Mouse (Mus musculus) CD8-positive naive resting alpha-beta T cell, adult 2 months (primary cell): ENCODE data around the gene Terf2ip.

Source experiments
- DNase-seq, 2 experiments: peaks; one replicate each; pipeline ENCODE4 v3.0.0; 2022; ENCODE audit warnings: low read depth in 2 of 2, low spot score in 2 of 2

Gene Terf2ip

DNA sequence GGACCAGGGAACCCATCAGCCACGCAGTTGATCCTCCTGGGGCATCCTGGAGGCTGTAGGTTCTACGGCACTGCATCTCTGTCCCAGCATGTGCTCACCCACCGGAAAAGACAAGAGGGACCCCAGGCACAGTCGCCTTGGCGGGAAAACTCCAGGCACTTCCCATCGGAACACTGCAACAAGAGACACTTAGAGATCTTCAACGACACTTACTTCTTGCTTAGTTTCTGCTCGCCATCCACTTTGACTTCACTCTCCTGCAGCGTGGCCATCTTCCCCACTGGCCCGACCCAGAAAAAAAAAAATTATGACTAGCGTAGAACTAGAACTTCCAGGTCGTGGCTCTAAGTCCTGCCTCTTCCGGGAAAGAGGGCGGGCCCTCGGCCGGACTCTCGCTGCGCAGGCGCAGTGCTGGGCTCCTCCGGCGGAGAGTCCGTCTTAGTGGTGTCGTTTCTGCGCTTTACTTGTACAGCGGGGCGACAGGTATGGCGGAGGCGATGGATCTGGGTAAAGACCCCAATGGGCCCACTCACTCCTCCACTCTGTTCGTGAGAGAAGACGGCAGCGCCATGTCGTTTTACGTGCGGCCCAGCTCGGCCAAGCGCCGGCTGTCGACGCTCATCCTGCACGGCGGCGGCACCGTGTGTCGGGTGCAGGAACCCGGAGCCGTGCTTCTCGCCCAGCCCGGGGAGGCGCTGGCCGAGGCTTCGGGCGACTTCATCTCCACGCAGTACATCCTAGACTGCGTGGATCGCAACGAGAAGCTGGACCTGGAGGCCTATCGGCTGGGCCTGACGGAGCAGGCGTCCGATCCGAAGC is at the start of gene Terf2ip, which contains the start of gene Kars:
TSS of gene Terf2ip (plus strand) at position 402 of the 819 bp plus-strand sequence.
TSS of gene Kars (minus strand) at position 327 of the 819 bp plus-strand sequence.
- DNase-seq: peak; percentile 82 to 87

DNA sequence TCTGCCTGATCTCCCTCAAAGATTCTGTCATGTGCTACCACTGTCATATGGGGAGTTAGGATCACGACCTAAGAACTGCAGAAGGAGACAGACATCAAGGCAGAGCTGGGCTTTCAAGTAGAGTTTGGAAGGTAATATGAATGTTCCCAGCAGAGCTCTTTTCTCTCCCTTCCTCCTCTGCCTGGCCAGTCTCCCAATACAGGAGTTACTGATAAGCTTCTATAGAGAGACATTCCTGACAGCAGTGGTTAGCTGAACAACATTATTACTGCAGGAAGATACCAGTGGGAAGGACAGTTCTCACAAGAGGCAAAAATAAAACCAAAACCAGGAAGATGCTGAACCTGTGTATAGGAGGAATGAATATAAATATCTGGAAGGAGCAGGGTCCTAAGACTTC is 48.6 kb upstream of the Terf2ip start:
- DNase-seq: no peak

DNA sequence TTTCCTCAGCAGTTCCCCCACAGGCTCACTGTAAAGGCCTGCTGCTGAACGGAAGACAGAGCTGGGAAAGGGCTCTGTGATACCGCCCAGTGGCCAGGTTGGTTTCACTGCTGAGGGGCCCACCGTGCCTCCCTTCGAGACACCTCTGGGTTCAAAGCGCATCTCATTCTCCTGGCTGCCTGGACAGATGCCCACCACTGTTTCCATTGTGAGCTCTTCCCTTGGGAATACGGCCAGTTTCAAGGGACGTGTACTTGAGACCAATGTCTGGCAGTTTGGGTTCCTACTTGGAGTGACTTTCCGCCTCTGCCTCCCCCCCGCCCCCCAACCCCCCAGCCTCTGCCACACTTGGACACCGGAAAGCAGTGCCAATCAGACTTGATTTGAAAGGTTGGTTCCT is 48.1 kb upstream of the Terf2ip start:
- no peak for DNase-seq

DNA sequence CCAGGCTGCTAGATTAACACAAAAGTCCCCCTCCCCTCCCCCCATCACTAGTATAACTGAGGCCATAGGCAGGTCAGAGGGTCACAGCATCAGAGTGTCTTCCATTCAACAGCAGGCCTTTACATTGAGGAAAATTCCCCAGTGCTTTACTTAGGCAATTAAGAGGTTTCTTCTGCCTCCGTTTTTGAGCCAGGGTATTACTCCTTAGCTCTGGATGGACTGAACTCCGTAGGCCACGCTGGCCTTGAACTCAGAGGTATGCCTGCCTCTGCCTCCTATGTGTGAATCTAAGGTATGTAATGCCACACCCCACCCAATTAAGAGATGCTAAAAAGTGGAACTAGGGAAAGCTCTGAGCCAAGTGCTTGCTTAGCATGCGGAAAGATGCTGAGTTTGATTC is 47.7 kb upstream of the Terf2ip start:
- DNase-seq: no peak

DNA sequence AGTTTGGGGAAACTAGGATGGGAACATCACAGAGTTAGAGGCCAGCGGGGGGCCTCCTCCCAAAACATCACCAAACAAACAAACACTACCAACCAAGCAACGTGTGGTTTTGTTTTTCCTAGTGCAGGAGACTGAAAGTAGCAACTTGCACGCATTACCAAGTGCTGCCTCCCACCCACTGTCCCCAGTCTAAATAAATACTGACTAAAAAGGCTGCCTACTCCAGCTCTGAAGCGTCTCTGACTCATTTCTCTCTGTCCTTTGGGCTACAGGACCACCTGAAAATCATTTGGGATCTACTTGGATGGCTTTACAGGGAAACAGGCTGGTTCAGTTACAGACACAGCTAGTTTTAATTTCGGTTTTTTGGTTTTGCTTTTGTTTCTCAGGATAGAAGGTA is 46.8 kb upstream of the Terf2ip start:
- DNase-seq: no peak

DNA sequence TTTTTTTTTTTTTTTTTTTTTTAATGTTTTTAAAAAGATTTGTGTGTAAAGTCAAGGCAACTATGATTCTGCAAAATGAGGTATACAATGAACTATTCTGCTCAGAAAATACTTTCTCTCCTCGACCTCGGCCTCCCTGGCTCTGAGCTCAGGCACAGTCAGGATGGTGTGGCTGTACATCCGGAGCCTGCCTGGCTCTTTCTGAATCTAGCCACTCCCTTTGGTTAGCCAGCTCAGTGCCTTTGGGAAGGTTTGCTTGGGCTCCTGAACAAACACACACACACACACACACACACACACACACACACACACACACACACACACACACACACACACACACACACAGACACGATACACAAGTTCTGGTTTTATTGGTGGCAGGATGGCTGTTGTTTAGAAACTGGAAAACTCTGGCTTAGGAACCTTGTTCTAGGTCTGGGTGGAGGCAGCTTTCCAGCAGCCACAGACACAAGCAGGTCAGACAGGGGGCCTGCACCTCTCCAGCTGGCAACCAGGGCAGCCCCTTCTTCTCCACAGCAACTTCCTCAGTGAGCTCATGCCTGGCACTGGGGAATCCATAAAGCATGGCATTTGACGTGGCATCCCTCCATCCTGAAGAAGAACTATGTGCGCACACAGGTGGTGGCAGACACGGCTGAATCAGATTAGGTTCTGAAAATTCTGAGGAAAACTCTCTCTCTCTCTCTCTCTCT is 46.2 kb upstream of the Terf2ip start:
- DNase-seq: no peak

DNA sequence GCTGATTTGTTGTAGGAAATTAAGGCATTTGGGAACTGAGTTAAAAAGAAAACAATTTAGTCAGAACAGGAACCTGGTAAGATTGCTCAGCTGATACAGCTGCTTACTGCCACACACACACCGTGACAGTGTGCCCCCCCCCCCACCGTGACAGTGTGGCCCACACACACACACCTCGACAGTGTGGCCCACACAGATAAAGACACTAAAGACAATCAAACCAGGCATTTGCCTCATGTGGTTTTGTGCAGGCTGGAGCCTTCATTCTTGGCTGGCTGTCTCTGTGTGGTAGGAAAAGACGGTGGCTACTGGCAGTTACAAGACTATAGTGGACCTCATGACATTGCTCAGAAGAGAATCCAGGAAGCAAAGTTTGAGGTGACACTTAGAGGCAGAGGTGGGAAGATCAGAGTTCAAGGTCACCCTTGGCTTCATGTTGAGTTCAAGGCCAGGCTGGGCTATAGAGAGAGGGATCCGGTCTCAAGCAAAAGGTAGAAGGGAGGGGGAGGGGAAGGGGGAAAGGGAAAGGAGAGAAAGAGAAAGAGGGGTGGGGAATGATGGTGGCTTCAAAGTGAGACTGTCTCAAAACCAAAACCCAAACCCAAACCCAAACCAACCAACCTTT is 43.8 kb upstream of the Terf2ip start:
- DNase-seq: no peak

DNA sequence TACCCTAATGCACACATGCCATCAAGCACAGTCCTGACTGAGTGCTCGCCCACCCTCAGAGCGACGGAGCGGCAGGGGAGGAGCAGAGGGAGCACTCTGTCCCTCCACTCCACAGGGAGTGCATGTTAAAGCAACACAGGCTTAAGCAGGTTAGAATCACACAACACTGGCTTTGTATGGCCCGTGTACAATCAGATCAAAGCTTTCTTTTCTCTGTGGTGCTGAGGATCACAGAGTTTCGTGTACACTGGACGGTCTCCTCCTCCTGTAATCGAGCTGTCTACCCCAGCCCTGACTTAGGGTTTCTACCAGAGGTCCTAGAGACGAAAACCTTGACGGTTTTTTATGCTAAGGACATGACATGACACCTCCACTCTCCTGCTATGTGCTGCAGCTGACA is 42.7 kb upstream of the Terf2ip start:
- DNase-seq: no peak

DNA sequence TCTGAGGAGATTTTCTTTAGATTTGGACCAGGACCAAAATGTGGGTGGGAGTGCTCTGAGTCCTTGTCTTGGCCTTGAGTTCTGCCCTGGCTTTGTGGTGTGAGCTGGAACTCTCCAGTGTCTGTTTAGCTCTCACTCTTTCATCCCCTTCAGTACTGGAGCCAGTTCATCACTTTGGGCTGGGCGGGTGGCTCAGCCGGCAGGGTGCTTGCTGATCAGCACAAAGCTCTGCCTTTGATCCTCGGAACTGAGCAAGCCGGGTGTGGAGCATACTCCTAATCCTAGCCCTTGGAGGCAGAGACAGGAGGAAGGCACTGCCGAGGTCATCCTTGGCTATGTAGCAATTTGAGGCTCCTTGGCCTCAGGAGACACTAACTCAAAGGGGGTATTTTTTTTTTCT is 42.2 kb upstream of the Terf2ip start:
- no peak for DNase-seq

DNA sequence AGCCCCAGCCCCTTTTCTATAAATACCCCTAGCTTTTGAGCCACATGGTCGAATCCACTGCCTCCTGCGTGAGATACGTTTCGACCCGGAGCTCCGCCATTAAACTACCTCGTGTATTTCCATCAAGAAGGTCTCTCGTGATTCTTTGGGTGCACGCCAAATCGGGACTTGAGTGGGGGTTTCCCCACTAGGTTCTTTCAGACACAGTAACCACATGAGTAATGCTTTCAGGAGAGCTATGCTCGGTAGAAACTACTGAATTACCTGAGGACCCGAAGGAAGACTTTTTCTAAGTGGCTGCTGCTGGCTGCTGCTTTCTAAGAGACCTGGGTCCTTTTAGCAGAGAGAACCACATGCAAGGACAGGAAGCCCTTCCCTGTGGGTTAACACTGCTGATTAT is 37.1 kb upstream of the Terf2ip start:
- no peak for DNase-seq

DNA sequence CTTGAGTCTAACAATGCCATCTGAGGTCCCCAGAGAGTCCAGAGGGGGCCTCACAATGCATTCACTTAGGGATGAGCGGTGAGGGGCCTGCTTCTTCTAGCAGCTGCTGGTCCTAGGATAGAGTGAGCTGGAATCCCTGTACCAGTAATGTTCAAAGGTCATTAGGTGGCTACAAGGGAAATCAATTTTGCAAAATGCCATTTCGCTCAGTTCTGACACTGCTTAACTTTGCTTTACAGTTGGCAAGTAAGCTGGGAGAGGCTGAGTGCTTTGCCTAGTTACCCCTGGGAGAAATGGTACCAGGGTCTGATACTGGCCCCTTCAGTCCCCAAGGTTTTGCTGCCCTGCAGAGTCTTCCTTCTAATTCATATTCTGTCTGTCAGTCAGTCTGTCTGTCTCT is 35.5 kb upstream of the Terf2ip start:
- no peak for DNase-seq

DNA sequence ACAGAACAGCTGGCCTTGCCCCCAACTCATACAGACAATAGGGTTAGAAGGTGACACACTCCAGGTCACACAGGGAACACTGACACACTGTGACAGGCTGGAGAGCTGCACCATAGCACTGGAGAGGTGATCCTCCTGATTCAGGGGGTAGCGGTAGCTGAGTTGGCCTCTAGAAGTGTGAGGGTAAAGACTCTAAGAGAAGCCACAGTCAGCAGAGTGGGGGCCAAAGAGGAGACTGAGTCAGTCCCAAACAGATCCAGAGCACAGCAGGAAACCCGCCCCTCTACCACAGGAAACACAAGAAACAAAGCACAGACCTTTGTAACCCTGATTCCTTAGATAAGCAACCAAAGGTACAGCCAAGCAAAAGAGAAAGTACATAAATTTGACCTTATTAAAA is 34.9 kb upstream of the Terf2ip start:
- no peak for DNase-seq

DNA sequence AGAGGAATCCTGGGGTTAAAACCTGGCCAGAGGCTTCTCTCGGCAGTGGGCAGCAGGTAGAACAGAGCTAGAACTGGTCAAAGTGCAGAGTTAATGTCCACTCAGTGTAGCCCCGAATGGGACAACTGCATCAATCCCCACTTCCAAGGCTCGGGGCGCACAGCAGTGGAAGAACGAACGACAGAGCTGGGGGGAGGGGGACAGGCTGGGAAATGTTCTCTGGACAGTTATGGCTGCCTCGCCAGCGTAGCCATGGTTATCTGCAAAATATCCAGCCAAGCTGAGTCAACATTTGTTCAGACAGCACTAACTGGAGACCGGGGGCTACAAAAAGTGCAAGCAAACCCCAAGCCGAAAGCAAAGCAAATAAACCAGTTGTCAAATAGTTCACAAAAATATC is 33.1 kb upstream of the Terf2ip start:
- no peak for DNase-seq

DNA sequence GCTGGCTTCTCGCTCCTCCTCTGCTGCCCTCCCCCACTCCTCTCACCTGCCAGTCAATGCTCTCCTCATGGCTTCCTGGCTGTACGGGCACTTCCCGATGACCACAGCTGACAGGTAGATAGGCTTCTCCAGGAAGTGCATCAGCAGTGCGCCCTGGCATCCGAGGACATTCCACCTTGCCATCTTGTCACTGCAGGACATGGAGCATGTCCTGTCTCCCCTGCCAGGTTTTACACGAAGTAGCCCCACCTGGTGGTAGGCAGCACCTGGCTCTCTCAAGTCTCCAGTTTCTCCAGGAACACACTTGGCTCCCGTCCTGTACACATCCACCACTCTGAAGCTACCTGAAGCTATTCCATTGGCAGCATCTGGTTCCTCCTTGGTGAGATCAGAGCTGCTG is 29.1 kb upstream of the Terf2ip start:
- DNase-seq: no peak

DNA sequence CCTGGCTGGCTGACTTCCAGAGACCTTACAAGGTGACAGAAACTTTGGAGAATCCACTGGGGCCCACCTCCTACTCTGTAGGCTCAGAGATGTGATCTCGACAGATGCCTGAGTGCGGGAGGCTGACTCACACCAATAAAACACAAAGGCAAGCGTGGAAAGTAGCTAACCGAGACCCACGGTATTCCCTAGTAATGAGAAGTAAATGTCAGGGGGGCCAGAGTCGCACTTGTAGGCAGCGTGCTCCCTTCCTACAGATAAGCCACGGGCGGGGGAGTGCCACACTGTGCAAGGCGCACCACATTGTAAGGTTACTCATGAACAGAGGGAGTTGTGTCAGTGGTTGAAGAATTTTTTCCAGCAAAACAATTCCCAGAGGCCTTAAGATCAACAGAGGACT is 26.7 kb upstream of the Terf2ip start:
- no peak for DNase-seq

DNA sequence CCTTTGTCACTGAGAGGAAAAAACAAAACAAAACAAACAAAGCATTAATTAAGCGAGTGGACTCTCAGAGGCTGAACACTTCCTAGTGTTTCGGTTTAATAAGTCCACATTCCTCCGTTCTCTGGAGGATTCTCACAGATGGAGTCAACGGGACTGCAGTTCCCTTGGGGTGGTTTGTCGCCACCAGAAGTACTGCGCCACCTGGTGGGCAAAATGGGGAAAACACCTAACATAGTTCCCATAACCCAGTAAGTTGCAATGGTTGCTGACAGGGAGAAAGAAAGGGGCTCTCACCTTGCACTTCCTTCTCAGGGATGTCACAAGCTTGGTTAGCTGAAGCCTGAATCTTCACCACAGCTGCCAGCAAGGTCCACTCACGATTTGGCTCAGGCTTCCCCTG is 21.3 kb upstream of the Terf2ip start:
- peak; percentile 72 to 78 for DNase-seq

DNA sequence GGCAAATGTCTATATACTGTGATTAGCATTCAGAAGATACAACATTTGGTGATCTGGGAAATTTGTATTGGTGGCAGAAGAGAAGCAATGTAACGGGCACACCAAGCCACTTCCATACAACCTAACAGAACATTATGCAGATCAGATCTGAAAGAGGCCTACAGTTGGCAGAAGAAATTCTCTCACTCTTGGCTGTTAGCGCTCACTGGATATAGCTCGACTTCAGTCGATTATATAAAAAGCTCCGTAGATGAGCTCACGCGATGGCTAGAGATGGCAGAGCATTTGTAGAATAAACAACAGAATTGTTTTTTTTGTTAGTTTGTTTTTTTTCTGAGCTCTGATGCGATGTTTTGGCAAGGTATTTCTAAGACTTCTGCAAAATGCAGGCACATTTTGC is 19.9 kb upstream of the Terf2ip start:
- no peak for DNase-seq

DNA sequence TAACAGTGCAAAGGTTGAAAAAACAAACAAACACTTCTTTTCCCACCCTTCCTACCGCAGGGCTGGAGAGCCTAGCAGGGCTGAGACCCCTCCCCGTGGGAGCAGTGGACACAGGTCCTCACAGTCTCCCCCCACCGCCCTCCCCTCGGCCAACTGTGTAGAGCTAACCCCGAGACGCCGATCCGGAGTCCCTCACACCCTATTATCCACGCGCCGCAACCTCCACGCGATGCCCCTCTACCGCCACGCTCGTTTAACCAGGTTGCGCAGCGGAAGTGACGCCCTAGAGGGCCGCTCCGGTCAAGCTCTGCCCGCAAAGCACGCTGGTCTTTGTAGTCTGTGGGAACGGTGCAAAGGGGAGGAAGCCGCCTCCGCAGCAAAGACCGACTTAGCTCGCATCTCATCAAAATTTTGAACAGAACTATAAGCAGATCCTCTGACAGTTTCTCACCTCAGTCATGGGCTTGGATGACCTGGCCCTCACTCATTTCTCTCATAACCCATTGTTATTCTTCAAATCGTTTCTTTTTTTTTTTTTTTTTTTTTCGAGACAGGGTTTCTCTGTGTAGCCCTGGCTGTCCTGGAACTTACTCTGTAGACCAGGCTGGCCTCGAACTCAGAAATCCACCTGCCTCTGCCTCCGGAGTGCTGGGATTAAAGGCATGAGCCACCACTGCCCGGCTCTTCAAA is 19.0 kb upstream of the Terf2ip start, which contains the start of gene Adat1:
TSS of gene Adat1 (minus strand) at position 290 of the 690 bp plus-strand sequence.
- DNase-seq: peak; percentile 66 to 72

DNA sequence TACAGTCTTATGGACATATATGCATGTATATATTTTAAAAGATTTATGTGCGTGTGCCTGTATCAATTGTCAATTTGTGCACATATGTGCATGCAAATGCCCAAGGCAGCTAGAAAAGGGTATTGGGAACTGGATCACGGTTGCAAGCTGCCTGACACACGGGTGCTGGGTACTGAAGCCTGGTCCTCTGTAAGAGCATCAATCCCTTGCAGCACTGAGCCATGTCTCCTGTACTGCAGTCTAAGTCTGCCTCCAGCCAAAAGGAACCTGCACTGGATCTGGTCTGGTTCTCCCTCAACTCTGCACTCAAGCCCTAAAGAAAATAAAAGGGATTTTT is 18.5 kb upstream of the Terf2ip start:
- no peak for DNase-seq

DNA sequence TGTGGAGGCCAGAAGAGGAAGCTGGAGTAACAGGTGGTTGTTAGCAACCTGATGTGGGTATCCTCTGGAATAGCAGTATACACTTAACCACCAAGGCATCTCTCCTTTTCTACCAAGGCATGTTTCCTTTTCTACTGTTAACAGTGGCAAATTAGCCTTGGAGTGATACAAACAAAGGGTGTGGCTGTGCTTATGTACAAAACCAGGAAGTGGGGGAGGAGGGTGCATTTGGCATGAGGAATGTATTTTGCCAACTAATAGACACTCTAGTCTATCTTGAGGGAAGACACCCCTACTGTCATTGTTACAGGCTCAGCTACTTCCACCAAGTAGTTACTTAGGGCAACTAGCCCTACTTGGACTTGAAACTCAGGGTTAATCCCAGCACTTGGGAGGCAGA is 6.4 kb upstream of the Terf2ip start:
- DNase-seq: no peak

DNA sequence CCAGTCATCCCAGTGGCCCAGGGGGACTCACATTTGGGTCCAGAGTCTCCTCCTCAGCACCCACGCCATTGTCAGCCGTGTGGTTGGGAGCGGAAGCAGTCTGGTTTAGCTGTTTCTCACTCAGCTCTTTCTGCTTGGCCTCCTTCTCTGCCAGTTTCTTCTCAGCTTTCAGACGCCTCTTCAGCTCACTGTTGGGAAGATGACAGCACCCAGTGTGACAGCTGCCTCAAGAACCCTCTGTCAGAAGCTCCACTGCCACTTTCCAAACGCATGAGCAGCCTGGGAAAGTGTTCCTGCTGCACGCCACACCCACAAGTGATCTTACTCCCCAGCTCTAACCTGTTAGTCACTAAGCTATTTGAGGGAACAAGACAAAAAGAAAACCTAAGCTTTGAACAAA is 5.6 kb upstream of the Terf2ip start:
- DNase-seq: no peak

DNA sequence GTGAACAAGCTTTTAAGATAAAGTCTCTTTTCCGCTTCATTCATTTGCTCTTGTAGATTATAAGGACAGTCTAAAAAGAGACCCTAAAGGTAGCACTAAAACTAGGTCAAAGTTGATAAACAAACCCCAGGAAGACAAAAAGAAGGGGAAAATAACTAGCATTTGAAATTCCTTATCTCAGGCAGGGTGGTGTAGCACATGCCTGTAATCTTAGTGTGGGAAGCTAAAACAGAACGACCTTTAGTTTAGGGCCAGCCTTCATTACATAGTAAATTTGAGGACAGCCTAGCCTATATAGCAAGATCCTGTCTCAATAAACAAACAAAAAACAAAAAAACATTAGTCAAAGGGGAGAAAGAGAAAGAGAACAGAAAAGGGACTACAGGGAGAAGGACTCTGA is 3.5 kb upstream of the Terf2ip start:
- no peak for DNase-seq
